Mouse (Mus musculus) frontal cortex, postnatal 14 days (tissue): Measurements from ENCODE around the gene Fcgr1.
"Not testable (repeated sequence)": the region's sequence is repeated elsewhere in the genome, so short reads cannot be mapped to it uniquely, and the experiment has no call there.

Experiments used
- DNase-seq, 2 experiments: peaks; one replicate each; pipeline ENCODE4 v3.0.0; 2022; ENCODE audit warnings: low spot score in 2 of 2

The Fcgr1 gene

GRCm38 (mm10) chr3:96327131-96327530 is 33.4 kb upstream of the Fcgr1 start:
- DNase-seq: no peak

- DNase-seq: not testable (repeated sequence)
Observed at GRCm38 (mm10) chr3:96323806-96324205, 30.0 kb upstream of the Fcgr1 start.

DNA sequence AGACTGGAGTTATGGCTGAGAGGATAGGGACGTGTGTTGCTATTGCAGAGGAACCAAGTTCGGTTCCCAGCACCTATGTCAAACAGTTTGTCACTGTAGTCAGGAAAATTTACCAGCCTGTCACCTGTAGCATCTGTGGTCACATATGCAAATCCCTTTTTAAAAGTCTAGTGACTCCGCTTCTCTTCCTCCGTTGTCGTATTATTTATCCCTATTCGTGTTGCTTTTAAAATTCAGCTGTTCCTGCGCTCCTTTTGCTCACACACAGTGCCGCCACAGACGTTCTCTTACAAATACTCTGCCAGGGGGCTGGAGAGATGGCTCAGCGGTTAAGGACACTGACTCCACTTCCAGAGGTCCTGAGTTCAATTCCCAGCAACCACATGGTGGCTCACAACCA is 28.8 kb upstream of the Fcgr1 start:
- no peak for DNase-seq

DNA sequence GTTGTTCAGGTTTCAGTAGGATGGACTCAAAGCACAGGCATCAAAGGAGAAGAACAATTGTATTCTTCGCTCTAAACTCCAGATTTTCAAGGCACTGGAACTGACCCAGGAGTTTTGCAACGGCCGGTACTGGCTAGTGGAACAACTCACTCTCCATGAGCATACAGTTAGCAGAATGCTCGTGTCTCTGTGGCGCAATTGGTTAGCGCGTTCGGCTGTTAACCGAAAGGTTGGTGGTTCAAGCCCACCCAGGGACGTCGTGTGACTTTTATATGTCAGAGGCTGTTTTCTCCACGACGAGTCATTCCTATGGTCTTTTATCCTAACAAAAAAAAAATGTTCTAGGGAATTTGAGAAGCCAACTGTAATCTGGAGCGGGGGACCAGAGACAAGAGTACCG is 28.1 kb upstream of the Fcgr1 start:
- DNase-seq: no peak

- DNase-seq: not testable (repeated sequence)
Observed at GRCm38 (mm10) chr3:96320003-96320402, 26.2 kb upstream of the Fcgr1 start.

DNA sequence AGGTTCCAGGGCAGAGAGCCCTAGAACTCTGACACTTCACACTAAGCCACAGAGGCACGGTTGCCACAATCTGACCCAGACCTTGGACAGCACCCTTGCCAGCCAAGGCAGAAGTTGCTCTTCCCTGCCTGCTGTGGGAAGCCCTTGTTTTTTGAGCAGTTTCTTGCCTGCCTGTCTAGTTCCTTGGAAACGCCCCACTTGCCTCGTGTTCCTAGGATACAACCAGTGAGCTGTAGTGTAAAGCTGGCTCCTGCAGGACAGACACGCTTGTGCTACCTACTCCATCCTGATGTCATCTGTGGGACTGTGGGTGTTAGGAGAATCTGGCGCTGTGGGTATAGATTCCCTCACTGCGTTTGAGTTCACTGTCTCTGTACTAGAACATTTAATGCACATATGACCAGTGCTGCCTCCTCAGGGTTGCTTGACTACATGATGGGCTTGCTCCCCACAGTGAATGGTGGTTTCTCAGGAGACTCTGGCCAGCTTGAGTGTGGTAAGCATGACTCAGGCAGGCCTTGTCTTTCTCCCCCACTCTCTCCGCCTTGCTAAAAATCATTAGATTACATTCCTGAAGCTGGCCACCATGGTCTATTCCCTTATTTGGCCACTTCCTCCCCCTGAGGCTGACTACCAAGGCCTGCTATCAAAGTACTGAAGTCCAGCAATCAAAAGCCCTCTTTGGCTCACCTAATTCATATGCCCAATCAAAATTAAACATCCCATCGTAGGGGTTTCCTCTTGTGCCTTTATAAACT is 18.8 kb upstream of the Fcgr1 start:
- no peak for DNase-seq

DNA sequence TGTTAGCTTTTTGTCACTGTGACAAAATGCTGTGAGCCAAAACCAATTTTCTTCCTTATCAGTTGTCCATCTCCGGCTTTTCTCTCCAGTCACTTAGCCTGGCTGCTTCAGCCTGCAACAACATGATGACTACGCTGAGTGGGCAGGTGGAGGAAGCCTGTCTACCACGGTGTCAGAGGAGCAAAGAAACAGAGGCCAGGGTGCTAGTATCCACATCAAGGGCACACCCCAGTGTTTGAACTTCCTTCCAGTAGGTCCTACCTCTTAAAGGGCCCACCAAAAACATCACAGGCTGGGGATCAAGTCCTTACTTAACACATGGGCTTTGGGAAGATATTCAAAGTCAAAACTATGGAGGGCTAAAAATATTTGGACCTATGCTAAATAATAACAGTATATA is 15.7 kb upstream of the Fcgr1 start:
- DNase-seq: no peak

GRCm38 (mm10) chr3:96306506-96306905 is 12.7 kb upstream of the Fcgr1 start:
- no peak for DNase-seq

- no peak for DNase-seq
Observed at GRCm38 (mm10) chr3:96302076-96302475, 8.3 kb upstream of the Fcgr1 start.

DNA sequence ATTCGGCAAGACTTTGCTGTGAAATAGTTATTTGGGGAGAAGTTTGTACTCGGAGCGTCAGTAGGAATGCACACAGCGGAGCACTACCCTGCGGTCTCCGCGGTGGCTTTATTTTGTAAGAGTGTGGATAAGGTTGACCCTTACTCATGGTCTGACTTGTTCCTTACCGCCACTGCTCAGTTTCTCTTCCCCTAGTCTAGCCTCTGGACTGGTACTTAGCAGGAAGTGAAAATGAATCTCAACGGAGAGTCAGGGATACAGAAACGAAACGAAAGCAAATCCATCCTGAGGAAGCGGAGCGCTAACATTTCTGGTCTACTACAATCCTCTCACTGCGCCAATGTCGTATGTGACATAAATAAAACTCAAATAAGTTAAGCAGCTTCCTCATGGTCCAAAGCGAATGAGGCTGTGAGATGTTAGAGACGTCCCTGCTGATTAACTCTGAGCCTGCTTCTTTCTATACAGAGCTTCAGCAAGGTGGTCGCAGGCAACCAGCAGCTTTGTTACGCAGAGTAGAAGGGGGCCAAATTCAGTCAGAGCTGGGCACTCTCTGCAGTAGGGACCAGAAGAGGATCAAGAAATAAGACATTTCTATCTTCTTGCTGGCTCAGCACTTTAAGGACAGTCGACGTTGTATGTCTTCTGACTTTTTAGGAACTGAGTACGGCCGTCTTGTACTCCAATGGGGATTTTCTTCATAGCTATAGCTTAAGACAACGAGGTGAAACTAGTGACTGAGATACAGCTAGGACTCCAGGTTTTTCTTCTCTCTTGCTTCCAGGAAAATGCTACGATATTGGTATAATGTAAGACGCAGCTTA is 7.1 kb upstream of the Fcgr1 start:
- no peak for DNase-seq

DNA sequence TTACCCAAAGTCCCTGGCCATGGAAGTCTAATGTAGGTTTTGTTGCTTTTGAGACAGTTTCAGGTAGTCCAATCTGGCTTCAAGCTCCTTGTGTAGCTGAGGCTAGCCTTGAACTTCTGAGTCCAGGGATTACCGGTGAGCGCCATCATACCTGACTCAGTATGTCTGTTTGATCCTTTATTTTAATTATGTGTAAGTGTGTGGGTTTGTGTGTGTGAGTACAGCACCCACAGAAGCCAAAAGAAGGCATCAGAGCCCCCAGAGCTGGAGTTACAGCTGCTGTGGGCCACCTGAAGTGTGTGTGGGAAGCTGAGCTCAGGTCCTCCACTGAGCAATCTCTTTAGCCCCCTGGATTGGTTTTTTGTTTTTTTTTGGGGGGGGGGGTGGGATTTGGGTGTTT is 5.8 kb upstream of the Fcgr1 start:
- DNase-seq: no peak

GRCm38 (mm10) chr3:96298360-96298759 is 4.6 kb upstream of the Fcgr1 start:
- DNase-seq: no peak

DNA sequence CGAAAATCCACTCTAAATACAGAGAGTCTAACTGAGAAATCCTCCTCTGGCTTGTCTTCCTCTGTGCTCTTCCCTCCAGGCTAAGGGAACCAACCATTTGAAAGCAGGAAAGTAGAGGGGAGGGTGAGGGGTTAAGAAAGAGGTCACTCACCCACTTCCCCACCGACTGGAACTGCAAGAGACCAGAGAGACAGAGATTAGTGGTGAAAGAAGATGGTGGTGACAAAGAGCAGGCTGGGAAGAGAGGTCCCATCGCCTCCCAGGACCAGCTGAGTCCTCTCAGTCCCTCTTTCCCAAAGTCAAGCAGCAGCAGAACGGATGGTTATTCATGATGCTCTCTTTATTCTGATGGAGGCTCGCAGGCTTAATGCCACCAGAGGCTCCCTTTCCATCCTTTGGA is 401 bp downstream of the Fcgr1 start:
- DNase-seq: no peak

- DNase-seq: no peak
Observed at GRCm38 (mm10) chr3:96292641-96293040, 1.1 kb downstream of the Fcgr1 start.

- not testable (repeated sequence) for DNase-seq
Observed at GRCm38 (mm10) chr3:96290727-96291126, 3.0 kb downstream of the Fcgr1 start.

- DNase-seq: no peak
Observed at GRCm38 (mm10) chr3:96289201-96289600, 4.6 kb downstream of the Fcgr1 start.

- DNase-seq: not testable (repeated sequence)
Observed at GRCm38 (mm10) chr3:96287334-96287733, 6.4 kb downstream of the Fcgr1 start.

DNA sequence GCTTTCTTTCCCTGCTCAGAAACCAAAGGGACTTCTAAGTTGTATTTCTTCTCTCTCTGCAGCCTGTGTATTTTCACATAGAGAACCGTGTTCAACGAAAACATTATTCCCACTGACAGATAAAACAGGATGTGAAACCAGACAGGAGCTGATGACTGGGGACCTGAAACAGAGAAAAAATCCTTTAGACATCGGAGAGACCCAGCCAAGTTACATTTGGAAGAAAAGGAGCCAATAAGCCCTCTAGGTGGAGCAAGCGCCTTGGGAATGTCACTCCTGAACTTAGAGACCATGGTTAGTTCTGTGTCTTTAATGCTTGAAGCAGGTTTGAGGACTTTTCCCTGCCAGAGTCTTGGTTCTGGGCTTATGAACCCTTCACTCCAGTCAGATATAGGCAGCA is 9.3 kb downstream of the Fcgr1 start:
- no peak for DNase-seq

DNA sequence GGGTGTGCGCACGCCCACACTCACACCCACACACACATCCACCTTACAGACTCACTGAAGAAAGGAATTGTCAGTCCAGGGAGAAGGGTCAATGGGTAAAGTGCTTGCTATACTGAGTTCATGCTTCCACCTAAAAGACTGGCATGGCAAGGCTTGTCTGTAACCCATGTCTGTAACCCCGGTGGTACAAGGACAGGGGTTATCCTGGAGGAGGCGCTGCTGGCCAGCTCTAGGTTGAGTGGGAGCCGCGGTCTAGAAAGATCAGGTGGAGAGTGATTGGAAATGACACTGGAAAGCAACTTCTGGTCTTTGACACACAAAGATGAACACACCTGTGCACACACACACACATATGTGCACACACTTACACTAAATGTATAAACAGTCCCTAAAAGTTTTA is 13.1 kb downstream of the Fcgr1 start:
- DNase-seq: no peak

GRCm38 (mm10) chr3:96277800-96278624 is 15.8 kb downstream of the Fcgr1 start:
- peak; percentile 90 to 92 for DNase-seq

DNA sequence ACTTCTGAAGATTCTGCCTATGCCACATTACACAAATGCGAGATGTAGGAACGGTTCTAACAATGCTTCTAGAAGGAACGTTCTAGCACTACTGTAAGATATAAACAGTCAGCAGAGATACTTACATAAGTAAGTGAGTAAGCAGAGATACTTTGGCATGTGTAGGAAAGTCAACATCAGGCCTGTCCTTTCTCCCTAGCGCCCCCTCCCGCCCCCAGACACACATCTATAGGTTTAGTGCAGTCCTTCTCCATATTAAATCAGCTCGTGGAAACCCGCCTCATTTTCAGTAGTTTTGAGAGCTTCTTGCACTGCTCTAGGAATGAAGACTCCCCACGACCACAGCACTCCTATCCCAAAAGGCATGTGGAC is 16.4 kb downstream of the Fcgr1 start:
- DNase-seq: peak in 1 of 2 experiments; percentile 42
